Comparison of ENCODE assay signal across 9 mouse cellular contexts in the genomic region with DNA sequence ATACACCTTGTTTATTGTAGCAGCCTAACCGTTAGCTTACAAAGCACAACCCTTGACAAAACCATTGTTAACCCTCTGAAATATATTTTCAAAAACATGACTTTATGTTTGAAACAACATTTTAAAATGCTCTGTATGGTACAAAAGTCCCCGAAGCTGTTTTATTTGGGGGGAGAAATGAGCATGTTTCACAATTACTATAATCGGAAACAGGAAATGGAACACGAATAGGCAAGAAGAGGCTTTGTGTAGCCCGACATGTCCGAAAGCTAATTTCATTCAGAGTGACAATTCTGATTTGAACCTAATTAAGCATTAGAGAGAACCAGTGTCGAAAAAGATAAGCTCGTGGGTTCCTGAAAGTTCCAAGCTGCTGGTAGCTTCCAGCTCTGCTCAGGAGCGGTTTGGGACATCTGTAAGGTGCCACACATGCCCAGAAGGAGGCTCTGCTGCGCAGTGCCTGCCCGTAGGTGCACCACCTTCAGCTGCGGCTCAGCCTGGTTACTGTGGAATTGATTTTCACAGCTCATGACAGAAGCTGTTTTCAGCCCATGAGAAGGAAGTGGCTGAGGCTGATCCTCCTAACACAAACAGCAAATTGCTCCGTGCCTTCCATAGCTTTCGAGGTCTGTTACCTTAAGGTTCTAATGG. TPM values are rescaled to one million over a fixed set of nuclear protein-coding genes. Genes with fewer than 3 reads are reported as not detected.
DNase-seq lines count a peak whose midpoint lies in the region; ATAC-seq and TF ChIP-seq lines count a peak whose summit lies in the region.
"Had no signal": no experiment of that assay in that cellular context is flagged by ENCODE, and none has a peak within 500 bp of the region (broad histone marks: within the 10 kb centered on the region; RNA-seq: fewer than 3 reads in every experiment).

No protein-coding gene starts in this region.

- intact Hi-C loops in left cerebral cortex, adult 2 months (cut with DNase I), result no loop called here

- peak; percentile 53; the same call in 1 of the 2 replicates for ATAC-seq in hindbrain, embryonic 14.5 days (ENCODE audit: low FRiP score)
- no peak for ATAC-seq in hindbrain, embryonic 11.5 days (ENCODE audit: low FRiP score)

- peak; percentile 47 for DNase-seq in hindbrain, embryonic 14.5 days (ENCODE audit: low spot score)
- DNase-seq in hindbrain, embryonic 11.5 days (ENCODE audit: low spot score), result no peak
- DNase-seq in urinary bladder, adult 18-20 months (ENCODE audit: low spot score in 2 of 2), result peak; percentile 13 to 16
- DNase-seq in urinary bladder, postnatal 25 days (ENCODE audit: low spot score), result no peak
- peak; percentile 25 to 45 for DNase-seq in left cerebral cortex, adult 2 months (ENCODE audit: extremely low spot score in 1 of 2, low spot score in 2 of 2)
- no peak for DNase-seq in testis, postnatal 10 days (ENCODE audit: low spot score)
- DNase-seq in urinary bladder, postnatal 4 days (ENCODE audit: low spot score in 2 of 2), result no peak
- DNase-seq: cerebellum, adult 8-10 months; lung, postnatal 10 days had no signal

- no peaks in the 10 kb centered on the region for H3K27me3 ChIP-seq in hindbrain, embryonic 14.5 days (ENCODE audit: control insufficient read depth, insufficient read depth, low read length)
- no peaks in the 10 kb centered on the region for H3K27me3 ChIP-seq in hindbrain, embryonic 11.5 days (ENCODE audit: control insufficient read depth, insufficient read depth, low read length)

- no peaks in the 10 kb centered on the region for H3K36me3 ChIP-seq in hindbrain, embryonic 14.5 days (replicated peaks; ENCODE audit: control insufficient read depth, insufficient read depth)
- H3K36me3 ChIP-seq in hindbrain, embryonic 11.5 days (ENCODE audit: control insufficient read depth, insufficient read depth, low read length), result no peaks in the 10 kb centered on the region

- peak; percentile 50 for TF ChIP-seq CTCF in left cerebral cortex, adult 2 months (IDR thresholded peaks at IDR 0.05)

- H3K9ac ChIP-seq in hindbrain, embryonic 14.5 days, result no peak overlapping the region
- H3K9ac ChIP-seq in hindbrain, embryonic 11.5 days (ENCODE audit: low read depth, low read length), result no peak overlapping the region

- no peak overlapping the region for H3K4me2 ChIP-seq in hindbrain, embryonic 14.5 days (replicated peaks)
- H3K4me2 ChIP-seq in hindbrain, embryonic 11.5 days (replicated peaks; ENCODE audit: low read depth, low read length), result no peak overlapping the region

- no peaks in the 10 kb centered on the region for H3K4me1 ChIP-seq in hindbrain, embryonic 14.5 days (replicated peaks; ENCODE audit: control insufficient read depth, insufficient read depth, low read length)
- no peaks in the 10 kb centered on the region for H3K4me1 ChIP-seq in hindbrain, embryonic 11.5 days (replicated peaks; ENCODE audit: control insufficient read depth, insufficient read depth, low read length)

- H3K9me3 ChIP-seq in hindbrain, embryonic 14.5 days (ENCODE audit: control insufficient read depth, low read length), result no peaks in the 10 kb centered on the region
- no peaks in the 10 kb centered on the region for H3K9me3 ChIP-seq in hindbrain, embryonic 11.5 days (ENCODE audit: control insufficient read depth, low read length)

- 72% methylated on average over 14 of the region's 14 CpGs for WGBS in hindbrain, embryonic 14.5 days
- 83% methylated on average over 14 of the region's 14 CpGs for WGBS in hindbrain, embryonic 11.5 days

- no peak overlapping the region for H3K4me3 ChIP-seq in hindbrain, embryonic 14.5 days (replicated peaks; ENCODE audit: low read length)
- H3K4me3 ChIP-seq in hindbrain, embryonic 11.5 days (ENCODE audit: low read depth, low read length), result no peak overlapping the region
- no peak overlapping the region for H3K4me3 ChIP-seq in left cerebral cortex, adult 2 months

- H3K27ac ChIP-seq in hindbrain, embryonic 14.5 days, result no peak overlapping the region
- no peak overlapping the region for H3K27ac ChIP-seq in hindbrain, embryonic 11.5 days (ENCODE audit: low read depth, low read length)
- no peak overlapping the region for H3K27ac ChIP-seq in left cerebral cortex, adult 2 months

RNA-seq across cellular contexts. Expression of gene Gpc6, which starts 12.9 kb away (rescaled TPM):
- polyA plus RNA-seq in hindbrain, embryonic 14.5 days (2014; fragmentation: Nextera tagmentation; extraction: Ambion mirVana), result 17.8 and 18.6 TPM in 2 replicates
- polyA plus RNA-seq in hindbrain, embryonic 11.5 days (2014; fragmentation: Nextera tagmentation; extraction: Ambion mirVana), result 26.9 and 32.2 TPM in 2 replicates
- total RNA-seq in left cerebral cortex, adult 2 months (2021), result 10 to 100 TPM; 18.2 to 19.4 TPM

Comparison
In these comparisons a context has a peak if more than half of its experiments do, and no peak if none do; other contexts are left out.
1. DNase-seq: peak in hindbrain, embryonic 14.5 days (single experiment), urinary bladder, adult 18-20 months (2 of 2) and left cerebral cortex, adult 2 months (2 of 2); none in hindbrain, embryonic 11.5 days (single experiment), urinary bladder, postnatal 25 days (single experiment), testis, postnatal 10 days (single experiment) and urinary bladder, postnatal 4 days (0 of 2).